Mouse (Mus musculus) hindbrain, embryonic 16.5 days (tissue): ENCODE measurements around the gene Ascc2. TPM values are rescaled to one million over a fixed set of nuclear protein-coding genes. Genes with fewer than 3 reads are reported as not detected.

Experiments used
- ATAC-seq: fragments of 200-750 bp; cut with Nextera tagmentation; 2 replicates; pipeline ENCODE4 v1.8.0; 2017; ENCODE audit warnings: moderate TSS enrichment, moderate library complexity
- H3K27ac ChIP-seq: fragments of 300-500 bp; sonication (generic); 2 replicates; pipeline ENCODE4 v1.5.1; 2014; ENCODE audit warnings: low read depth, mild to moderate bottlenecking, control low read depth, low read length, moderate library complexity
- H3K27me3 ChIP-seq: fragments of 300-500 bp; sonication (generic); replicated peaks from 2 replicates; pipeline ENCODE4 v1.6.1; 2014; ENCODE audit warnings: low read length; ENCODE audit not compliant: control insufficient read depth, insufficient read depth
- H3K36me3 ChIP-seq: fragments of 300-500 bp; sonication (generic); 2 replicates; pipeline ENCODE4 v1.6.1; 2014; ENCODE audit warnings: mild to moderate bottlenecking, low read length, moderate library complexity, mixed read lengths; ENCODE audit not compliant: control insufficient read depth, insufficient read depth
- H3K4me1 ChIP-seq: fragments of 300-500 bp; sonication (generic); 2 replicates; pipeline ENCODE4 v1.6.1; 2014; ENCODE audit warnings: low read depth, low read length; ENCODE audit not compliant: control insufficient read depth, insufficient read depth
- H3K4me2 ChIP-seq: fragments of 300-500 bp; sonication (generic); 2 replicates; pipeline ENCODE4 v1.6.1; 2014; ENCODE audit warnings: mild to moderate bottlenecking, low read length, control low read depth, moderate library complexity
- H3K4me3 ChIP-seq: fragments of 300-500 bp; sonication (generic); 2 replicates; pipeline ENCODE4 v1.5.1; 2014; ENCODE audit warnings: mild to moderate bottlenecking, low read length, control low read depth, moderate library complexity
- H3K9ac ChIP-seq: fragments of 300-500 bp; sonication (generic); 2 replicates; pipeline ENCODE4 v1.6.1; 2014; ENCODE audit warnings: low read depth, mild to moderate bottlenecking, control low read depth, low read length, moderate library complexity
- H3K9me3 ChIP-seq: fragments of 300-500 bp; sonication (generic); 2 replicates; pipeline ENCODE4 v1.6.1; 2014; ENCODE audit warnings: mild to moderate bottlenecking, low read length, moderate library complexity; ENCODE audit not compliant: control insufficient read depth
- WGBS: fragments of 180-500 bp; shearing (Covaris S2); extraction: QIAGEN DNeasy Blood & Tissue Kit; methylation state at CpG from one replicate; pipeline ENCODE4 v1.1.7; 2014; 5-methylcytosine and 5-hydroxymethylcytosine counted together
- polyA plus RNA-seq: library from polyadenylated mRNA; unstranded; fragments of >200 nt; fragmentation: Nextera tagmentation; extraction: Ambion mirVana; gene quantifications from 2 replicates; pipeline ENCODE4 v1.2.1, GENCODE M21; 2015

Ascc2 gene
- polyA plus RNA-seq, 1 experiment from 2014 or later = 18.4 TPM

DNA sequence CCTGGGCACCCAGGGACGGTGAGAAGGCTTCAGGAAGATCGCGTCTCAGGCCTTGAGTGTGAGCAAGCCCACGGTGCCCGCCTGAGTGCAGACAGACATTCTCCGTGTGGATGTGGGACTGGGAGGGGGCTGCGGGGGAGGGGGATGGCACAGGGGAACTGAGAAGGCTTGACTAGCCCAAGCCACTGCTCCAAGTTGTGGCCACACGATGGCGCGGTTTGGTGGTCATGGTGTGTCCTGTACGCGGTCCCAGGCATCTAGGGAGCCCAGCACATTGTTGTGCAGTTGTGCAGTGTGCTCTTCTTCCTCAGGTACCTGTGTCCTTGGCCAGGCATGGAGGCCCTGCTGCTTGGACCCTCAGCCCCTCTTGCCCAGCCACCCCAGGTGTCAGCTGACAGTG is 96.6 kb downstream of the Ascc2 start:
- Histone ChIP-seq H3K9ac (no peak overlapping the region), H3K4me3 (no peak overlapping the region), H3K4me1 (no peaks in the 10 kb centered on the region; the same call in 1 of the 2 replicates), H3K36me3 (no peaks in the 10 kb centered on the region), H3K27me3 (no peaks in the 10 kb centered on the region), H3K27ac (no peak overlapping the region), H3K9me3 (no peaks in the 10 kb centered on the region), H3K4me2 (no peak overlapping the region)
- no peak for ATAC-seq
- 30% methylated on average over 12 of the region's 12 CpGs for WGBS

Other genes starting within 250 kb of the Ascc2 start
- 0.48 TPM in 1 of 2 replicates, not detected in the other for gene Hormad2, start 196.6 kb upstream of the Ascc2 start, polyA plus RNA-seq
- gene Mtmr3, start 42.9 kb upstream of the Ascc2 start, polyA plus RNA-seq = 28.7 and 33.5 TPM in 2 replicates
- gene Gm11032, start 17.7 kb upstream of the Ascc2 start, polyA plus RNA-seq = not detected in 2 replicates
- 662 and 774 TPM in 2 replicates for gene Uqcr10, start 66.6 kb downstream of the Ascc2 start, polyA plus RNA-seq
- gene Zmat5, start 66.9 kb downstream of the Ascc2 start, polyA plus RNA-seq = 63.5 and 64.1 TPM in 2 replicates
- gene Cabp7, start 109.0 kb downstream of the Ascc2 start, polyA plus RNA-seq = 1.5 and 2.0 TPM in 2 replicates
- gene Nf2, start 211.8 kb downstream of the Ascc2 start, polyA plus RNA-seq = 68.1 and 74.8 TPM in 2 replicates
- 131 and 134 TPM in 2 replicates for gene Nipsnap1, start 236.2 kb downstream of the Ascc2 start, polyA plus RNA-seq